Mouse (Mus musculus): ENCODE results near the gene Mpv17l. TPM values are rescaled to one million over a fixed set of nuclear protein-coding genes. Genes with fewer than 3 reads are reported as not detected.

Gene Mpv17l
- total and polyA plus RNA-seq, 3 experiments, result 0.51 to 1.3 (median 0.69) TPM

GRCm38 (mm10) chr16:13867910-13868514 is 34.9 kb upstream of the Mpv17l start:
- H3K9ac ChIP-seq (ENCODE audit: insufficient read depth, low read depth), result no peak overlapping the region
- in situ Hi-C loops (cut with MboI; ENCODE audit: low pct_ligation_motif_present, low pct_unique_long_range_greater_than_20kb, low sequenced_read_pairs) (no loop called here), dilution Hi-C loops (cut with MboI; ENCODE audit: extremely low pct_ligation_motif_present, extremely low pct_unique_long_range_greater_than_20kb, low sequenced_read_pairs) (no loop called here)
- H3K4me3 ChIP-seq (replicated peaks in 1 of 3; ENCODE audit: low read depth in 2 of 3, low read length in 2 of 3, poor library complexity in 1 of 3), result no peak overlapping the region
- H3K27me3 ChIP-seq (replicated peaks), result no peaks in the 10 kb centered on the region
- no peak overlapping the region for H3K27ac ChIP-seq (ENCODE audit: insufficient read depth, low read depth)
- TF ChIP-seq PAX5 (IDR thresholded peaks at IDR 0.05; ENCODE audit: low read length) (no peak), TBP (conservative IDR thresholded peaks at IDR 0.05; ENCODE audit: low read depth, low read length) (no peak), BHLHE40 (IDR thresholded peaks at IDR 0.05; ENCODE audit: low read depth, low read length) (no peak), MAFK (IDR thresholded peaks at IDR 0.05; ENCODE audit: insufficient replicate concordance, low read length) (no peak), MYC (IDR thresholded peaks at IDR 0.05; ENCODE audit: low read depth, low read length) (no peak), JUN (IDR thresholded peaks at IDR 0.05; ENCODE audit: insufficient read depth, low read depth, low read length) (no peak), USF1 (IDR thresholded peaks at IDR 0.05; ENCODE audit: low read depth, low read length) (no peak), MAZ (IDR thresholded peaks at IDR 0.05; ENCODE audit: low read depth, low read length) (no peak), MXI1 (IDR thresholded peaks at IDR 0.05; ENCODE audit: low read depth, low read length) (no peak), IRF4 (IDR thresholded peaks at IDR 0.05; ENCODE audit: low read depth, low read length) (no peak), ETS1 (conservative IDR thresholded peaks at IDR 0.05; ENCODE audit: low read depth, low read length) (no peak), EP300 (IDR thresholded peaks at IDR 0.05; ENCODE audit: low read length) (no peak), NELFE (IDR thresholded peaks at IDR 0.05; ENCODE audit: low read depth, low read length) (no peak), E2F4 (IDR thresholded peaks at IDR 0.05; ENCODE audit: insufficient replicate concordance, low read depth, low read length) (no peak), GABPA (IDR thresholded peaks at IDR 0.05; ENCODE audit: insufficient replicate concordance, low read depth, low read length) (no peak), RAD21 (IDR thresholded peaks at IDR 0.05; ENCODE audit: low read depth, low read length) (no peak)
- no peaks in the 10 kb centered on the region for H3K79me2 ChIP-seq (replicated peaks; ENCODE audit: control insufficient read depth, extremely low read depth, insufficient read depth, poor library complexity, severe bottlenecking)
- H3K4me2 ChIP-seq (ENCODE audit: insufficient read depth, low read depth, poor library complexity, severe bottlenecking), result no peak overlapping the region
- DNase-seq (ENCODE audit: extremely low read depth), result no peak
- peaks cover 29 to 67% of the 10 kb centered on the region in 2 experiments for H3K36me3 ChIP-seq (replicated peaks in 1 of 2; ENCODE audit: control insufficient read depth in 1 of 2, insufficient read depth in 1 of 2, low read length in 1 of 2)
- 0 out of 4 replicates have a peak, but pooled peaks cover 0 to 2% of the 10 kb centered on the region in 2 experiments for H3K4me1 ChIP-seq (ENCODE audit: control insufficient read depth in 1 of 2, insufficient read depth in 2 of 2)
- no peaks in the 10 kb centered on the region for H3K9me3 ChIP-seq (replicated peaks; ENCODE audit: low read length)

- Histone ChIP-seq H3K79me2 (replicated peaks; ENCODE audit: control insufficient read depth, extremely low read depth, insufficient read depth, poor library complexity, severe bottlenecking) (no peaks in the 10 kb centered on the region), H3K9me3 (replicated peaks; ENCODE audit: low read length) (no peaks in the 10 kb centered on the region), H3K27me3 (replicated peaks) (no peaks in the 10 kb centered on the region), H3K4me1 (ENCODE audit: control insufficient read depth in 1 of 2, insufficient read depth in 2 of 2) (no peaks in the 10 kb centered on the region), H3K36me3 (replicated peaks in 1 of 2; ENCODE audit: control insufficient read depth in 1 of 2, insufficient read depth in 1 of 2, low read length in 1 of 2) (peaks cover 29 to 66% of the 10 kb centered on the region in 2 experiments), H3K4me2 (ENCODE audit: insufficient read depth, low read depth, poor library complexity, severe bottlenecking) (no peak overlapping the region), H3K9ac (ENCODE audit: insufficient read depth, low read depth) (no peak overlapping the region), H3K4me3 (replicated peaks in 1 of 3; ENCODE audit: low read depth in 2 of 3, low read length in 2 of 3, poor library complexity in 1 of 3) (no peak overlapping the region), H3K27ac (ENCODE audit: insufficient read depth, low read depth) (no peak overlapping the region)
- TF ChIP-seq USF2 (conservative IDR thresholded peaks at IDR 0.05; ENCODE audit: low read depth, low read length) (no peak), TBP (conservative IDR thresholded peaks at IDR 0.05; ENCODE audit: low read depth, low read length) (no peak), NELFE (IDR thresholded peaks at IDR 0.05; ENCODE audit: low read depth, low read length) (no peak), MAZ (IDR thresholded peaks at IDR 0.05; ENCODE audit: low read depth, low read length) (no peak), MYC (IDR thresholded peaks at IDR 0.05; ENCODE audit: low read depth, low read length) (no peak), CHD1 (IDR thresholded peaks at IDR 0.05; ENCODE audit: low read depth, low read length) (no peak), MEF2A (IDR thresholded peaks at IDR 0.05; ENCODE audit: borderline replicate concordance, low read depth, low read length) (no peak), ZNF384 (IDR thresholded peaks at IDR 0.05; ENCODE audit: low read depth, low read length) (no peak), JUND (conservative IDR thresholded peaks at IDR 0.05; ENCODE audit: low read depth, low read length) (no peak), RAD21 (IDR thresholded peaks at IDR 0.05; ENCODE audit: low read depth, low read length) (no peak), USF1 (IDR thresholded peaks at IDR 0.05; ENCODE audit: low read depth, low read length) (no peak)
- no peak for DNase-seq (ENCODE audit: extremely low read depth)
- dilution Hi-C loops (cut with MboI; ENCODE audit: extremely low pct_ligation_motif_present, extremely low pct_unique_long_range_greater_than_20kb, low sequenced_read_pairs), result no loop called here
- in situ Hi-C loops (cut with MboI; ENCODE audit: low pct_ligation_motif_present, low pct_unique_long_range_greater_than_20kb, low sequenced_read_pairs), result no loop called here
Measured at GRCm38 (mm10) chr16:13875483-13875882, 27.5 kb upstream of the Mpv17l start.

All from CH12.LX (cell line).